Mouse (Mus musculus) neural tube, embryonic 11.5 days (tissue): ENCODE data around the gene Adsl. TPM values are rescaled to one million over a fixed set of nuclear protein-coding genes. Genes with fewer than 3 reads are reported as not detected.

Experiments used
- ATAC-seq: fragments of 200-750 bp; cut with Nextera tagmentation; 2 replicates; pipeline ENCODE4 v1.8.0; 2017; ENCODE audit warnings: moderate number of reproducible peaks, mild to moderate bottlenecking, moderate TSS enrichment, moderate library complexity; ENCODE audit not compliant: insufficient read depth, low FRiP score, low TSS enrichment
- DNase-seq: peaks from one replicate; pipeline ENCODE4 v3.0.0-alpha.2; 2015; ENCODE audit warnings: low spot score
- H3K27ac ChIP-seq: fragments of 300-500 bp; sonication (generic); 2 replicates; pipeline ENCODE4 v1.5.1; 2014; ENCODE audit warnings: low read depth, mild to moderate bottlenecking, low read length
- H3K27me3 ChIP-seq: fragments of 300-500 bp; sonication (generic); 2 replicates; pipeline ENCODE4 v1.6.1; 2014; ENCODE audit warnings: mild to moderate bottlenecking, low read length, mixed read lengths; ENCODE audit not compliant: control insufficient read depth, insufficient read depth
- H3K36me3 ChIP-seq: fragments of 300-500 bp; sonication (generic); 2 replicates; pipeline ENCODE4 v1.6.1; 2014; ENCODE audit warnings: mild to moderate bottlenecking, low read length, moderate library complexity, mixed read lengths; ENCODE audit not compliant: control insufficient read depth, insufficient read depth
- H3K4me1 ChIP-seq: fragments of 300-500 bp; sonication (generic); 2 replicates; pipeline ENCODE4 v1.6.1; 2014; ENCODE audit warnings: low read length, mixed read lengths; ENCODE audit not compliant: control insufficient read depth, insufficient read depth
- H3K4me2 ChIP-seq: fragments of 300-500 bp; sonication (generic); 2 replicates; pipeline ENCODE4 v1.6.1; 2014; ENCODE audit warnings: low read depth, mild to moderate bottlenecking, moderate library complexity
- H3K4me3 ChIP-seq: fragments of 300-500 bp; sonication (generic); 2 replicates; pipeline ENCODE4 v1.5.1; 2014; ENCODE audit warnings: low read depth, low read length
- H3K9ac ChIP-seq: fragments of 300-500 bp; sonication (generic); 2 replicates; pipeline ENCODE4 v1.6.1; 2014; ENCODE audit warnings: mild to moderate bottlenecking, low read length
- H3K9me3 ChIP-seq: fragments of 300-500 bp; sonication (generic); 2 replicates; pipeline ENCODE4 v1.6.1; 2016; ENCODE audit warnings: low read length; ENCODE audit not compliant: control insufficient read depth
- WGBS: fragments of 180-500 bp; shearing (Covaris S2); extraction: QIAGEN DNeasy Blood & Tissue Kit; methylation state at CpG from one replicate; pipeline ENCODE4 v1.1.7; 2014; 5-methylcytosine and 5-hydroxymethylcytosine counted together
- polyA plus RNA-seq: library from polyadenylated mRNA; unstranded; fragments of >200 nt; fragmentation: Nextera tagmentation; extraction: Ambion mirVana; gene quantifications from 2 replicates; pipeline ENCODE4 v1.2.1, GENCODE M21; 2014

Gene Adsl
- polyA plus RNA-seq, 1 experiment from 2014 or later = 162 TPM

DNA sequence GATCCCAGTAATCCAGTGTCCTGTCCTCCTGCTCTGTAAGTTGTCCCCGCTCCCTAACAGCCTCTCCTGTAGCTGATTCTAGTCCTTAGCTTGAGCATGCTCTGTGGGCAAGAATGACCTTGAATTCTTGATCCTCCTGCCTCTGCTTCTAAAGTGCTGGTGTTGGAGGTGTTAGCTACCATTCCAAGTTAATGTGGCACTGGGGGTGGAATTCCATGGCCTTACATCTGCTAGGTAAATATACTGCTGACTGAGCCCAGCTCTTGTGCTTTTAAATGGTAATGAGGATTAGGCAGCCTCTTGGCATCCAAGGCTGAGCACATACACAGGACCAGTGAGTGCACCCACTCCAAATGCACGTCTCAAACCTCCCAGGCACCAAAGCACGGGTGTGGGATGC lies 6.6 kb downstream of the Adsl start:
- H3K4me2 ChIP-seq = no peak overlapping the region
- DNase-seq (no peak), ATAC-seq (no peak)
- H3K4me1 ChIP-seq = no peaks in the 10 kb centered on the region
- no peaks in the 10 kb centered on the region for H3K27me3 ChIP-seq
- H3K9me3 ChIP-seq = no peaks in the 10 kb centered on the region
- 86% methylated on average over 3 of the region's 3 CpGs for WGBS
- no peak overlapping the region for H3K9ac ChIP-seq
- no peak overlapping the region for H3K27ac ChIP-seq
- no peak overlapping the region for H3K4me3 ChIP-seq
- H3K36me3 ChIP-seq = peaks cover 13% of the 10 kb centered on the region

DNA sequence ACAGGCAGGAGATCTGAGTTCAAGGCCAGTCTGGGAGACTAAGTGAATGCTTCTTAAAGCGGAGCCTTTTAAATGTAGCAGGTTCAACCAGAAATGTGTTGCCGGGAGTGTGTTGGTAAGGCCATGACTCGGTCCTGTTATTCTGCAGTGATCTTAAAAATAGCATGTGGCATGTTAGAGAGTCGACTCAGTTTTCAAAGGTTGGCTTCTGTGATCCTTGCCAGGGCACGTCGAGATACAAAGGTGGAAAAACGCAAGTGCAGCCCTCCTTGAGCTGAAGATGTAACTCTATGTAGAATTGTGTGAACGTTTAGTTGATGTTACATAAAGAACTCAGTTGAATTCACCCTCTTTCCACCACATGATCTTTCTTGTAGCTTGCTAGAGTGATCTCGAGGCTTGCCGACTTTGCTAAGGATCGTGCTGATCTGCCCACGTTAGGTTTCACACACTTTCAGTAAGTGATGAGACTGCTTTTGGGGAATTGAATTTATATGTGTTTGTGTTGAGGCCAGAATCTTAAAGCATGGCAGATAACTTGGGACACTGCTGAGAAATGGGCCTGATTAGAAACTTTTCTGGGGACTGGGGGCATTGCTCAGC lies 7.6 kb downstream of the Adsl start:
- no peaks in the 10 kb centered on the region for H3K9me3 ChIP-seq
- ATAC-seq (no peak), DNase-seq (no peak)
- H3K9ac ChIP-seq = no peak overlapping the region
- no peaks in the 10 kb centered on the region for H3K4me1 ChIP-seq
- no peak overlapping the region for H3K4me2 ChIP-seq
- no peak overlapping the region for H3K4me3 ChIP-seq
- 93% methylated on average over 12 of the region's 12 CpGs for WGBS
- H3K27me3 ChIP-seq = no peaks in the 10 kb centered on the region
- peaks cover 13% of the 10 kb centered on the region for H3K36me3 ChIP-seq
- H3K27ac ChIP-seq = no peak overlapping the region

DNA sequence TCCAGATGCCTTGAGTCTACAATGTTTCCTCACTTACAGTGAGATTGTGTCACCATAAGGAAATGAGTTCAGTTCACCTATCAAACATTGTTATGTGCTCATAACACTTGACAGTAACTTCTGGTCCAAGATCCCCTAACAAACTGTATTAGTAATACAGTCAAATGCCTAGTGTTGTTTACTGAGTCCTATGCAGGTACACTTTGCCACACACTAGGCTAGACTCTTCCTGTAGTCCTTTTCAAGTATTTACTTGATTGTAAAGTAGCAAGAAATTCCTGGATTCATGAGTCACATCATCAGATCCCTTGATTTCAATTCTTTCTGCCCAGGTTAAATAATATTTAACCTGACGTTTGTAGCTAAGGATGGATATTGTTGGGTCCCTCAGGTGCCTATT lies 21.1 kb downstream of the Adsl start:
- H3K4me2 ChIP-seq = no peak overlapping the region
- H3K4me1 ChIP-seq = no peaks in the 10 kb centered on the region
- 91% methylated on average over 1 of the region's 1 CpGs for WGBS

DNA sequence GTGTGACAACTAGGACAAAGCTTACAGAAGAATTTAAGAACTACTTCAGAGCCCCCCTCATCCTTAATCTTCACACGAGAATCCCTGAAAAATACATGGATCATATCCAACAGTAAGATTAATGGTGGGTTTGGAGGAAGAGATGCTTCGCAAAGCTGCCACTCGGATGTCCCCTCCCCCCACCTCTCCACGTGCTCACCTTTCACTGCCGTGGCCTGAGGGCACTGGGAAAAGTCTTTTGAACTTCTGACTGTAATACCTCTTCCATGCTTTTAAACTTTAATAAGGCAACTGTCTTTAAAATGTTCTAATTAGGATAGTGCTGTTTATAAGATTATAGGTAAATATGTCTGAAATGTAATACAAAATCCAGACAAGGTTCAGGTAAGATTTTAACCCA lies 26.0 kb downstream of the Adsl start:
- WGBS = 56% methylated on average over 5 of the region's 5 CpGs
- no peak for ATAC-seq
- Histone ChIP-seq H3K27ac (no peak overlapping the region), H3K4me2 (no peak overlapping the region), H3K27me3 (no peaks in the 10 kb centered on the region), H3K9me3 (no peaks in the 10 kb centered on the region), H3K4me1 (peaks cover 3% of the 10 kb centered on the region; the same call in 1 of the 2 replicates), H3K9ac (no peak overlapping the region), H3K36me3 (no peaks in the 10 kb centered on the region; the same call in 1 of the 2 replicates), H3K4me3 (no peak overlapping the region)
- no peak for DNase-seq

More for the DNA sequence above, 21.1 kb downstream of the Adsl start:
- DNase-seq = no peak
- Histone ChIP-seq H3K4me3 (no peak overlapping the region), H3K27me3 (no peaks in the 10 kb centered on the region), H3K27ac (no peak overlapping the region), H3K36me3 (peaks cover 27% of the 10 kb centered on the region), H3K9ac (no peak overlapping the region), H3K9me3 (no peaks in the 10 kb centered on the region)
- no peak for ATAC-seq

DNA sequence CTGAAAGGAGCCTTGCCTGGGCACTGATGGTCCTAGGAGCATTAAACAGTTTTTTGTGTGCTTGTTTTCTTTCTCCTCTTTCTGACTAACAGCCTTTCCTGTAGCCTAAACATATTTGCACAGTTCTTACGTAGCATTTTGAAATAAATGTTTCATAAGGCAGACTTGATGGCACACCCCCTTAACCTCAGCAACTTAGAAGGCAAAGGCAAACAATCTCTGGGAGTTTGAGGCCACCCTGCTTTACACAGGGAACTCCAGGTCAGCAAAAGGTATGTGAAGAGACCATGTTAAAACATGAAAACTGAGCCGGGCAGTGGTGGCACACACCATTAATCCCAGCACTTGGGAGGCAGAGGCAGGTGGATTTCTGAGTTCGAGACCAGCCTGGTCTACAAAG lies 27.4 kb downstream of the Adsl start:
- no peaks in the 10 kb centered on the region for H3K36me3 ChIP-seq
- no peak overlapping the region for H3K4me2 ChIP-seq
- no peak overlapping the region for H3K27ac ChIP-seq
- no peaks in the 10 kb centered on the region for H3K9me3 ChIP-seq
- no peak for ATAC-seq
- WGBS = 90% methylated on average over 3 of the region's 3 CpGs
- DNase-seq = no peak
- H3K9ac ChIP-seq = no peak overlapping the region
- no peak overlapping the region for H3K4me3 ChIP-seq
- H3K4me1 ChIP-seq = peaks cover 3% of the 10 kb centered on the region; the same call in 1 of the 2 replicates
- H3K27me3 ChIP-seq = no peaks in the 10 kb centered on the region

DNA sequence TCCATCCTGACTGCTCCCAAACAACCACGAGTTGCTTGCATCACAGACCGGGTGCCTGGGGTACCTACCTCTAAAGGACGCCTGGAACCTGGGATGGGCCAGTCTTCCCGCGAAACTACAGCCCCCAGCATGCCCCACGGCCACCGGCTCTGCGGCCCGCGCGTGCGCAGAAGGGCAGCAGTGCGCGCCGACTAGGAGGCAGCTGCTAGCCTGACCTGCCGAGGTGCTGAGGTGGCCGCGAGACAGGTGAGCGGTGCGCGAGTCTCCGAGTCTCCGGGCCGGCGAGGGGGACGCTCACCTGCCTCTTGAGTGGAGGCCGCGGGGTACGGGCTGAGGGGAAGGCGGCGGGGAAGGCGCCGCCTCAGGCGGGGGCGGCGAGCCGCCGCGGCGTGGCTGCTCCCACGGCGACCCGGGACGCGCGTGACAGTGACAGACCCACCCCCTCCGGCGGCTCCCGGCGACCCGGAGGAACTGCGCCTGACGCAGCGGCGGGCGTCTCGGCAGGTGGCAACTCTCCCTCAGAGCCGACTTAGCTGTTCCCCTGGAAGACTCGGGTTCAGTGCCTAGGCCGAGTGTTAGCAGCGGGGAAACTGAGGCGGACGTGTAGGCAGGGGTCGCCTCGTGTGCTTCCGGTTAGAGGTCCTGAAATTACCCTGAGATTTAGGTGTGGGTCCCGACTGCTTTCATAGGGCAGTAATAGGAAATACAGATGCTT lies 29.5 kb downstream of the Adsl start, which contains the start of gene Sgsm3:
Sgsm3 (plus strand) TSS at position 146 of the 715 bp plus-strand sequence.
- H3K27me3 ChIP-seq = no peaks in the 10 kb centered on the region
- H3K4me2 ChIP-seq = peak within 1 kb of the TSS; percentile 82
- ATAC-seq (peak; percentile 85), DNase-seq (peak; percentile 90)
- peak within 1 kb of the TSS; percentile 77 for H3K9ac ChIP-seq
- no peak within 1 kb of the TSS for H3K27ac ChIP-seq
- H3K4me3 ChIP-seq = peak within 1 kb of the TSS; percentile 83
- peaks cover 3% of the 10 kb centered on the region; the same call in 1 of the 2 replicates for H3K4me1 ChIP-seq
- H3K36me3 ChIP-seq = no peaks in the 10 kb centered on the region
- under 1% methylated on average over 66 of the region's 67 CpGs for WGBS
- no peaks in the 10 kb centered on the region for H3K9me3 ChIP-seq

DNA sequence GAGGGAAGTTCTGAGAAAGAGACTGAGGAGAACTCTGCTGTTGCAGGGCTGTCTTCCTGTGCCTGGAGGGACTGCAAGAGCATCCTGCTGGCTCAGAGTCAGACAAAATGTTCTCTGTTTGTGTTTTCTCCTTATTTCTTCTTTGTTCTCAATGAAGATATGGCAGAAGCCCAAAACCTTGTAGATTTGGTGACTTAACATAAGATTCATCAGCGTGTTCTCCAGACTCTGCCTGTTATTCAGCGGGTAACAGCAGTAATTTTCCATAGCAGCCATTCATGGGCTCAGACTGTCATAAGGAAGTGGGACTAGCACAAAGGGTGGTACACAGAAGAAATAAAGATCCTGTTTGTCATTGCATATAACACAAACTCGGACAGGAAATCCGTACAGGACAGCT lies 31.3 kb downstream of the Adsl start:
- Histone ChIP-seq H3K36me3 (no peaks in the 10 kb centered on the region), H3K9me3 (no peaks in the 10 kb centered on the region), H3K4me2 (no peak overlapping the region), H3K27me3 (no peaks in the 10 kb centered on the region), H3K4me3 (no peak overlapping the region), H3K9ac (no peak overlapping the region), H3K27ac (no peak overlapping the region), H3K4me1 (peaks cover 3% of the 10 kb centered on the region; the same call in 1 of the 2 replicates)
- WGBS = 86% methylated on average over 4 of the region's 4 CpGs
- DNase-seq = no peak
- no peak for ATAC-seq

DNA sequence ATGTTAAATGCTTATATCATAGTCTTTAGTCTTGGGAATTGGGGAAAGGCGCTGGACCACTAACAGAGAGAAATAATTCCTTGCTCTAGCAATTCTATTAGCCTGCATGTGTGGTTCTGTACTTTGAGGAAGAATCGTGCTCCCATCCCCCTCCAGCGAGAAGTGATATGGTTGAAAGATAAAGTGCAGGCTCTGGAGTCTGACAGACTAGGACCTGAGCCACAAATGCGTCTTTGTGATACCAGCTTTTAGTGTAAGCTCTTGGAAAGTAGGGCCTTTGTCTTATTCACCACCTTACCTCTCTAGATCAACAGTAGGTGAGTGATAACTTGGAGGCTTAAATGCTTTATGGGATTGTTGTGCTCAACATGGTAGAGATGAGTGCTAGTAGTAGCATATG lies 32.9 kb downstream of the Adsl start:
- H3K4me2 ChIP-seq = no peak overlapping the region
- no peak overlapping the region for H3K27ac ChIP-seq
- no peaks in the 10 kb centered on the region for H3K9me3 ChIP-seq
- peaks cover 3% of the 10 kb centered on the region; the same call in 1 of the 2 replicates for H3K4me1 ChIP-seq
- no peak for ATAC-seq
- H3K4me3 ChIP-seq = no peak overlapping the region
- H3K27me3 ChIP-seq = no peaks in the 10 kb centered on the region
- no peak for DNase-seq
- 92% methylated on average over 4 of the region's 4 CpGs for WGBS
- no peaks in the 10 kb centered on the region for H3K36me3 ChIP-seq
- H3K9ac ChIP-seq = no peak overlapping the region

DNA sequence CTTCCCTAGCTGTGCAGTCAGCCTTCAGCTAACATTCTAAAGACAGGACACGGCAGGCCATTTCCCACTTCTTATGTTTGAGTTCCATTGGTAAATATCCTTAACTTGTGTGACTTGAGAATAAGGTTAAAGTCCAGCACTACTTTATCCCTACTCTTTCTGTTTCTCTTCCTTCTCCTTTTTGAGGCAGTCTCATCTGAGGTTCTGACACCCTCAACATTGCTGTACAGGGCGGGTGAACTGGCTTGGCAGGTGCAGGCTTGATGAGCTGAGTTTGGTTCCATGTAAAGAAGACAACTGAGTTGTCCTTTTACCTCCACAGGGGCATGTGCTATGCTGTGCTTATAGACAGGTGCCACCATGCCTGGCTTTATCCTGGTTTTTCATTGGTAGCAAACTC lies 35.0 kb downstream of the Adsl start:
- no peak for DNase-seq
- Histone ChIP-seq H3K27me3 (no peaks in the 10 kb centered on the region), H3K4me3 (no peak overlapping the region), H3K9ac (no peak overlapping the region), H3K4me2 (no peak overlapping the region), H3K27ac (no peak overlapping the region), H3K9me3 (no peaks in the 10 kb centered on the region), H3K36me3 (no peaks in the 10 kb centered on the region), H3K4me1 (peaks cover 3% of the 10 kb centered on the region; the same call in 1 of the 2 replicates)
- WGBS = 88% methylated on average over 2 of the region's 2 CpGs
- ATAC-seq = no peak
